Mouse (Mus musculus) hindbrain, embryonic 14.5 days (tissue): ENCODE results near the gene Trmt6. TPM values are rescaled to one million over a fixed set of nuclear protein-coding genes. Genes with fewer than 3 reads are reported as not detected.

Experiments
- ATAC-seq: fragments of 200-750 bp; cut with Nextera tagmentation; 2 replicates; pipeline ENCODE4 v1.8.0; 2017; ENCODE audit warnings: moderate number of reproducible peaks, mild to moderate bottlenecking, moderate TSS enrichment, moderate library complexity; ENCODE audit not compliant: low FRiP score
- DNase-seq: peaks from one replicate; pipeline ENCODE4 v3.0.0-alpha.2; 2015; ENCODE audit warnings: low spot score
- H3K27ac ChIP-seq: fragments of 300-500 bp; sonication (generic); 2 replicates; pipeline ENCODE4 v1.5.1; 2014; ENCODE audit warnings: mild to moderate bottlenecking, moderate library complexity
- H3K27me3 ChIP-seq: fragments of 300-500 bp; sonication (generic); 2 replicates; pipeline ENCODE4 v1.6.1; 2014; ENCODE audit warnings: mild to moderate bottlenecking, low read length, mixed read lengths; ENCODE audit not compliant: control insufficient read depth, insufficient read depth
- H3K36me3 ChIP-seq: fragments of 300-500 bp; sonication (generic); replicated peaks from 2 replicates; pipeline ENCODE4 v1.6.1; 2014; ENCODE audit not compliant: control insufficient read depth, insufficient read depth
- H3K4me1 ChIP-seq: fragments of 300-500 bp; sonication (generic); replicated peaks from 2 replicates; pipeline ENCODE4 v1.6.1; 2014; ENCODE audit warnings: antibody characterized with exemption, low read length, mixed read lengths; ENCODE audit not compliant: control insufficient read depth, insufficient read depth
- H3K4me2 ChIP-seq: fragments of 300-500 bp; sonication (generic); replicated peaks from 2 replicates; pipeline ENCODE4 v1.6.1; 2014; ENCODE audit warnings: mild to moderate bottlenecking, moderate library complexity
- H3K4me3 ChIP-seq: fragments of 300-500 bp; sonication (generic); replicated peaks from 2 replicates; pipeline ENCODE4 v1.5.1; 2014; ENCODE audit warnings: mild to moderate bottlenecking, low read length
- H3K9ac ChIP-seq: fragments of 300-500 bp; sonication (generic); 2 replicates; pipeline ENCODE4 v1.6.1; 2014
- H3K9me3 ChIP-seq: fragments of 300-500 bp; sonication (generic); 2 replicates; pipeline ENCODE4 v1.6.1; 2016; ENCODE audit warnings: low read length; ENCODE audit not compliant: control insufficient read depth
- WGBS: fragments of 180-500 bp; shearing (Covaris S2); extraction: QIAGEN DNeasy Blood & Tissue Kit; methylation state at CpG from one replicate; pipeline ENCODE4 v1.1.7; 2014; 5-methylcytosine and 5-hydroxymethylcytosine counted together
- polyA plus RNA-seq: library from polyadenylated mRNA; unstranded; fragments of >200 nt; fragmentation: Nextera tagmentation; extraction: Ambion mirVana; gene quantifications from 2 replicates; pipeline ENCODE4 v1.2.1, GENCODE M21; 2014

Trmt6 gene
- polyA plus RNA-seq, 1 experiment from 2014 or later, result 18.5 TPM

DNA sequence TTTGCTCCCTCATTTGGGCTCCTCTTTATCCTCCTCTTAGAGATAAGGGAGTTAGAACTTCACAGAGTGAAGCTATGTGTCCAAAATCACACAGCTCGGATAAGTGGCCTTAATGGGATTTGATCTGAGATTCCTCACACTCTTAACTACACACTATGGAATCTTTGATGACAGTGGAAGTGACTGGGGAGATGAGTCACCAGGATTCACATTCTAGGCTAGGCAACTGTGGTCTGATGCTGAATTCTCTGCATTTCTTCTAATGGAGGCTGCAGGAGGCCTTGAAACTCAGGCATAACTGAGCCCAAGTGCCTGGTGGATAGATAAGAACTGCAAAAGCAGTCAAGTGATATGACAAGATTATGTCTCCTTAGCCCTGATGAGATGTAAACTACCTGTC, 45.0 kb downstream of the Trmt6 start:
- ATAC-seq (no peak), DNase-seq (no peak)
- no peak overlapping the region for H3K9ac ChIP-seq
- no peaks in the 10 kb centered on the region for H3K36me3 ChIP-seq
- WGBS, result 89% methylated on average over 1 of the region's 1 CpGs
- H3K9me3 ChIP-seq, result no peaks in the 10 kb centered on the region
- H3K4me2 ChIP-seq, result no peak overlapping the region
- H3K27ac ChIP-seq, result no peak overlapping the region
- no peaks in the 10 kb centered on the region for H3K27me3 ChIP-seq
- no peaks in the 10 kb centered on the region for H3K4me1 ChIP-seq
- H3K4me3 ChIP-seq, result no peak overlapping the region

DNA sequence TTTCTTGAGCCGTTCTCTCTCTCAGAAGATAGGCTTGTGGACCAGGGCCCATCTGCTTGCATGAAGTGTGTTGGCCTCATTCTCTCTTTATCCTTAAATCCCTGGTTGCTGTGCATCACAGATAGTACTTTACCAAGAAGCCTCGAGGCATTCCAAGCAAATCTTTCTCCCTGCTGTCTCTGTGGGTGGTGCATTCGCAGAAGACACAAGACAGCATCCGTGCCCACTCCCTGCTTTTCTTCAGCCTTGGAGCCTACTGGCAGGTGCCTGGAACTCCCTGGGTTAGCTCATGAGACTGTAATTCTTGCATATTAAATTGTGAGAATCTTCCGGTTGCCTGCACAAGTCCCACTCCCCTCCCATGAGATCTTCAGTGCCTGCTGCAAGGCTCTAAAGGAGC, 57.9 kb downstream of the Trmt6 start:
- no peak overlapping the region for H3K27ac ChIP-seq
- no peak overlapping the region for H3K4me3 ChIP-seq
- H3K27me3 ChIP-seq, result no peaks in the 10 kb centered on the region
- WGBS, result 56% methylated on average over 5 of the region's 5 CpGs
- H3K9me3 ChIP-seq, result no peaks in the 10 kb centered on the region
- ATAC-seq (no peak), DNase-seq (no peak)
- H3K4me2 ChIP-seq, result no peak overlapping the region
- no peaks in the 10 kb centered on the region for H3K36me3 ChIP-seq
- no peak overlapping the region for H3K9ac ChIP-seq
- no peaks in the 10 kb centered on the region for H3K4me1 ChIP-seq

Other genes with a start within 250 kb of the Trmt6 start
- 76.5 and 102 TPM in 2 replicates for gene Gpcpd1, start 228.3 kb downstream of the Trmt6 start, polyA plus RNA-seq
- gene Shld1, start 129.1 kb downstream of the Trmt6 start, polyA plus RNA-seq, result 21.9 and 23.3 TPM in 2 replicates
- 70.3 and 84.2 TPM in 2 replicates for gene Chgb, start 34.8 kb downstream of the Trmt6 start, polyA plus RNA-seq
- 5.1 and 6.6 TPM in 2 replicates for gene Mcm8, start 86 bp upstream of the Trmt6 start, polyA plus RNA-seq
- gene Crls1, start 30.6 kb upstream of the Trmt6 start, polyA plus RNA-seq, result 19.0 and 19.1 TPM in 2 replicates
- 0.39 and 0.51 TPM in 2 replicates for gene Lrrn4, start 64.8 kb upstream of the Trmt6 start, polyA plus RNA-seq
- gene Fermt1, start 129.9 kb upstream of the Trmt6 start, polyA plus RNA-seq, result not detected in 2 replicates